Mouse (Mus musculus): ENCODE results near the gene Nt5c.

GRCm38 (mm10) chr11:115448998-115449397, 42.7 kb downstream of the Nt5c start:
- TF ChIP-seq MAZ (IDR thresholded peaks at IDR 0.05; ENCODE audit: low read depth, low read length) (no peak), GABPA (IDR thresholded peaks at IDR 0.05; ENCODE audit: low read depth, low read length) (no peak), EP300 (IDR thresholded peaks at IDR 0.05; ENCODE audit: low read depth in 1 of 2, low read length in 2 of 2) (no peak), CTCF (IDR thresholded peaks at IDR 0.05 in 2 of 3, conservative IDR thresholded peaks at IDR 0.05 in 1 of 3; ENCODE audit: control insufficient read depth in 1 of 3, insufficient read depth in 1 of 3, low read depth in 2 of 3, low read length in 3 of 3, poor library complexity in 1 of 3, severe bottlenecking in 1 of 3) (no peak), ZNF384 (IDR thresholded peaks at IDR 0.05; ENCODE audit: low read depth, low read length) (no peak), TBP (IDR thresholded peaks at IDR 0.05; ENCODE audit: low read depth, low read length) (no peak), POLR2A (IDR thresholded peaks at IDR 0.05; ENCODE audit: control insufficient read depth in 1 of 2, insufficient read depth in 1 of 2, low read depth in 1 of 2, low read length in 2 of 2, poor library complexity in 1 of 2) (no peak)

Data from MEL (cell line).